Mouse (Mus musculus) CH12.LX (cell line): ENCODE results near the gene Heatr5a. TPM values are rescaled to one million over a fixed set of nuclear protein-coding genes. Genes with fewer than 3 reads are reported as not detected.

Experiments used
- DNase-seq: peaks from one replicate; pipeline ENCODE4 v3.0.0-alpha.2; 2013; ENCODE audit errors: extremely low read depth
- H3K27ac ChIP-seq: 2 replicates; pipeline ENCODE4 v1.5.1; 2012; ENCODE audit warnings: low read depth, mild to moderate bottlenecking, control low read depth, moderate library complexity; ENCODE audit not compliant: insufficient read depth
- H3K27me3 ChIP-seq: replicated peaks from 2 replicates; pipeline ENCODE3; 2012; ENCODE audit warnings: inconsistent platforms
- H3K36me3 ChIP-seq, 2 experiments: replicated peaks in 1 of 2; 2 replicates each; pipeline versions ENCODE3 to v1.6.1; 2012; ENCODE audit warnings: inconsistent platforms in 1 of 2, low read length in 1 of 2, mild to moderate bottlenecking in 1 of 2, mixed read lengths in 1 of 2, moderate library complexity in 1 of 2; ENCODE audit not compliant: control insufficient read depth in 1 of 2, insufficient read depth in 1 of 2
- H3K4me1 ChIP-seq, 2 experiments: 2 replicates each; pipeline ENCODE4 v1.6.1; 2012; ENCODE audit warnings: inconsistent platforms in 1 of 2, moderate library complexity in 1 of 2; ENCODE audit not compliant: insufficient read depth in 2 of 2, control insufficient read depth in 1 of 2
- H3K4me2 ChIP-seq: 2 replicates; pipeline ENCODE4 v1.6.1; 2012; ENCODE audit warnings: low read depth, mild to moderate bottlenecking, control low read depth; ENCODE audit not compliant: poor library complexity, insufficient read depth, severe bottlenecking
- H3K4me3 ChIP-seq, 3 experiments: fragments of 150-350 bp in 1 of 3; sonication (generic) in 1 of 3; replicated peaks in 1 of 3; 2 replicates each; pipeline versions ENCODE3 to v1.5.1; 2011 to 2012; ENCODE audit warnings: low read depth in 2 of 3, low read length in 2 of 3, mild to moderate bottlenecking in 2 of 3, moderate library complexity in 2 of 3, control low read depth in 1 of 3, improper control_type of control experiment in 1 of 3, inconsistent platforms in 1 of 3, mixed read lengths in 1 of 3; ENCODE audit not compliant: poor library complexity in 1 of 3
- H3K79me2 ChIP-seq: replicated peaks from 2 replicates; pipeline ENCODE4 v1.6.1; 2012; ENCODE audit warnings: mild to moderate bottlenecking, moderate library complexity; ENCODE audit not compliant: control insufficient read depth, poor library complexity, insufficient read depth, severe bottlenecking; ENCODE audit errors: extremely low read depth
- H3K9ac ChIP-seq: 2 replicates; pipeline ENCODE4 v1.6.1; 2012; ENCODE audit warnings: low read depth, mild to moderate bottlenecking, control low read depth, moderate library complexity; ENCODE audit not compliant: insufficient read depth
- H3K9me3 ChIP-seq: replicated peaks from 2 replicates; pipeline ENCODE3; 2012; ENCODE audit warnings: low read length, inconsistent platforms, mixed read lengths
- CHD1 ChIP-seq: IDR thresholded peaks from 2 replicates; pipeline ENCODE4 v1.6.1; 2012; ENCODE audit warnings: low read depth, low read length, improper control_type of control experiment, inconsistent platforms
- CTCF ChIP-seq, 2 experiments: IDR thresholded peaks in 1 of 2; conservative IDR thresholded peaks in 1 of 2; 2 replicates each; pipeline ENCODE4 v1.5.1; 2011 to 2012; ENCODE audit warnings: low read depth in 2 of 2, low read length in 2 of 2, improper control_type of control experiment in 1 of 2, inconsistent platforms in 1 of 2, mild to moderate bottlenecking in 1 of 2, moderate library complexity in 1 of 2
- E2F4 ChIP-seq: IDR thresholded peaks from 2 replicates; pipeline ENCODE4 v1.6.1; 2011; ENCODE audit warnings: low read depth, low read length, improper control_type of control experiment; ENCODE audit not compliant: insufficient replicate concordance
- ELF1 ChIP-seq: IDR thresholded peaks from 2 replicates; pipeline ENCODE4 v1.6.1; 2014; ENCODE audit warnings: low read depth, mild to moderate bottlenecking, inconsistent platforms, low read length, improper control_type of control experiment
- EP300 ChIP-seq: IDR thresholded peaks from 2 replicates; pipeline ENCODE4 v1.6.1; 2011; ENCODE audit warnings: low read length, improper control_type of control experiment
- GABPA ChIP-seq: IDR thresholded peaks from 2 replicates; pipeline ENCODE4 v1.6.1; 2012; ENCODE audit warnings: low read depth, low read length, improper control_type of control experiment, inconsistent platforms; ENCODE audit not compliant: insufficient replicate concordance
- HCFC1 ChIP-seq: IDR thresholded peaks from 2 replicates; pipeline ENCODE4 v1.6.1; 2012; ENCODE audit warnings: low read depth, mild to moderate bottlenecking, inconsistent platforms, low read length, improper control_type of control experiment
- IRF4 ChIP-seq: IDR thresholded peaks from 2 replicates; pipeline ENCODE4 v1.6.1; 2014; ENCODE audit warnings: low read depth, mild to moderate bottlenecking, inconsistent platforms, low read length, improper control_type of control experiment
- JUN ChIP-seq: IDR thresholded peaks from 2 replicates; pipeline ENCODE4 v1.6.1; 2011; ENCODE audit warnings: low read depth, mild to moderate bottlenecking, low read length, improper control_type of control experiment, moderate library complexity; ENCODE audit not compliant: insufficient read depth
- MAX ChIP-seq: IDR thresholded peaks from 2 replicates; pipeline ENCODE4 v1.6.1; 2011; ENCODE audit warnings: low read length, improper control_type of control experiment
- MXI1 ChIP-seq: IDR thresholded peaks from 2 replicates; pipeline ENCODE4 v1.6.1; 2011; ENCODE audit warnings: mild to moderate bottlenecking, low read depth, low read length, improper control_type of control experiment
- MYC ChIP-seq: IDR thresholded peaks from 2 replicates; pipeline ENCODE4 v1.6.1; 2011; ENCODE audit warnings: low read depth, mild to moderate bottlenecking, improper control_type of control experiment, low read length
- NELFE ChIP-seq: IDR thresholded peaks from 2 replicates; pipeline ENCODE4 v1.6.1; 2011; ENCODE audit warnings: low read depth, low read length, improper control_type of control experiment
- POLR2AphosphoS2 ChIP-seq: IDR thresholded peaks from 2 replicates; pipeline ENCODE4 v1.6.1; 2011; ENCODE audit warnings: low read depth, low read length, improper control_type of control experiment
- RAD21 ChIP-seq: IDR thresholded peaks from 2 replicates; pipeline ENCODE4 v1.6.1; 2011; ENCODE audit warnings: low read depth, mild to moderate bottlenecking, low read length, improper control_type of control experiment, moderate library complexity
- RCOR1 ChIP-seq: conservative IDR thresholded peaks from 2 replicates; pipeline ENCODE4 v1.6.1; 2012; ENCODE audit warnings: low read depth, mild to moderate bottlenecking, inconsistent platforms, low read length, improper control_type of control experiment
- SIN3A ChIP-seq: IDR thresholded peaks from 2 replicates; pipeline ENCODE4 v1.6.1; 2012; ENCODE audit warnings: low read length, improper control_type of control experiment, inconsistent platforms
- SMC3 ChIP-seq: IDR thresholded peaks from 2 replicates; pipeline ENCODE4 v1.6.1; 2011; ENCODE audit warnings: low read depth, low read length, improper control_type of control experiment
- TBP ChIP-seq: conservative IDR thresholded peaks from 2 replicates; pipeline ENCODE4 v1.6.1; 2011; ENCODE audit warnings: low read depth, low read length, improper control_type of control experiment
- TCF12 ChIP-seq: IDR thresholded peaks from 2 replicates; pipeline ENCODE4 v1.6.1; 2014; ENCODE audit warnings: low read depth, mild to moderate bottlenecking, inconsistent platforms, low read length, improper control_type of control experiment
- UBTF ChIP-seq: IDR thresholded peaks from 2 replicates; pipeline ENCODE4 v1.6.1; 2012; ENCODE audit warnings: low read depth, mild to moderate bottlenecking, inconsistent platforms, low read length, improper control_type of control experiment, moderate library complexity
- ZNF384 ChIP-seq: IDR thresholded peaks from 2 replicates; pipeline ENCODE4 v1.6.1; 2012; ENCODE audit warnings: low read depth, low read length, improper control_type of control experiment, inconsistent platforms
- dilution Hi-C: fragments of 300-500 bp; cut with MboI; formaldehyde crosslinking; loops from 2 replicates; pipeline ENCODE4 v1.14.3; 2020; ENCODE audit warnings: low sequenced_read_pairs; ENCODE audit not compliant: extremely low pct_unique_long_range_greater_than_20kb, extremely low pct_ligation_motif_present
- in situ Hi-C: fragments of 300-500 bp; cut with MboI; formaldehyde crosslinking; loops from 3 replicates; pipeline ENCODE4 v1.14.3; 2019; ENCODE audit warnings: low sequenced_read_pairs, low pct_ligation_motif_present, low pct_unique_long_range_greater_than_20kb, mixed read lengths
- polyA plus RNA-seq: library from polyadenylated mRNA; unstranded; fragments of >175 nt; gene quantifications from 2 replicates; pipeline ENCODE4 v1.2.1, GENCODE M21; 2012; ENCODE audit warnings: low read depth; ENCODE audit not compliant: insufficient read length
- total RNA-seq, 2 experiments: library from RNA; depleted of rRNA; stranded (reverse); fragments of 300-350 nt in 1 of 2; fragments of >200 nt in 1 of 2; gene quantifications; 2 replicates each; pipeline ENCODE4 v1.2.3; 2012 to 2014

Gene Heatr5a
- total and polyA plus RNA-seq, 3 experiments, result 5.4 to 7.3 (median 6.4) TPM

DNA sequence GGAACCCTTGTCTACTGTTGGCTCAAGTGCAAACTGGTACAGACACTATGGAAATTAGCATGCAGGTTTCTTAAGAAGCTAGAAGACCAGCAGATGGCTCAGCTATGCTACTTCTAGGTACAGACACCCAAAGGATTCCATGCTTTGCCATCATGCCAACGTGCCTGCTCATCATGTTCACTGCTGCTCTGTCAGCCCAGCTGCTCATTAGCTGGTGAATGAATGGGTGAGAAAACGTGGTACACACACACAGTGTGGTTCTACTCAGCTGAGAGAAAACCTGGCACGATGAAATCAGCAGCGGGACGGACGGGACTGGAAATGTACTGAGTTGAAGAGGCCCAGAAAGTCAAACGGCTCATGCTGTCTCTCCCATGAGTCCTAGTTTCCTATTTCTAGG is 70.6 kb downstream of the Heatr5a start:
- dilution Hi-C loops, result no loop called here
- no peak overlapping the region for H3K27ac ChIP-seq
- peaks cover 5 to 49% of the 10 kb centered on the region in 2 experiments for H3K36me3 ChIP-seq

DNA sequence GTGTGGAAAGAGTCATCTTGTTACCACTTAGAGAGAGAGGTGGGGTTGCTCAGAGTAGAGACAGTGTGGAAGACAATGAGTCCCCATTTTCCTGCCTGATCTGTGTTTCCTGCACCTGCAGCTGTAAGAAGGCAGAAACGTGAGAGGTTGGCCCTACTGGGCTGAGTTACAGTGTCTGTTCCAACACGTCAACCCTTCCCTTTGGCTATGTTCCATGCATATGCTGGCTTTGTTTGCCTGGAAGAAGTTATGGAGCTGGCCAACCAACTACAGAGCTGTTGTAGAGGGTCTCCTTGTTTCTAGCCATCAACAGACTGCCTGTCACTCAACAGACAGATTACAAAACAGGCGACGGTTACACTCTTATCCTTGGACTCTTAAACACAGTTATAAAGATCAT is 74.2 kb downstream of the Heatr5a start:
- TF ChIP-seq POLR2AphosphoS2, result no peak
- TF ChIP-seq UBTF, result no peak
- no peak for TF ChIP-seq MAX
- TF ChIP-seq TCF12, result no peak
- TF ChIP-seq JUN, result no peak
- TF ChIP-seq RCOR1, result no peak
- TF ChIP-seq IRF4, result no peak
- no peak for TF ChIP-seq CHD1
- no peak for TF ChIP-seq SMC3
- TF ChIP-seq, all 38 proteins: peak for 0
- H3K4me2 ChIP-seq, result no peak overlapping the region
- H3K79me2 ChIP-seq, result no peaks in the 10 kb centered on the region
- no peaks in the 10 kb centered on the region for H3K27me3 ChIP-seq
- no peaks in the 10 kb centered on the region for H3K9me3 ChIP-seq
- H3K9ac ChIP-seq, result no peak overlapping the region
- H3K4me3 ChIP-seq, result no peak overlapping the region
- H3K27ac ChIP-seq, result no peak overlapping the region
- in situ Hi-C loops (no loop called here), dilution Hi-C loops (no loop called here)
- no peaks in the 10 kb centered on the region for H3K4me1 ChIP-seq
- peaks cover 9 to 60% of the 10 kb centered on the region in 2 experiments for H3K36me3 ChIP-seq
- no peak for DNase-seq

More for the DNA sequence above, 70.6 kb downstream of the Heatr5a start:
- DNase-seq, result no peak
- H3K79me2 ChIP-seq, result no peaks in the 10 kb centered on the region
- H3K4me3 ChIP-seq, result no peak overlapping the region
- no peak overlapping the region for H3K4me2 ChIP-seq
- H3K27me3 ChIP-seq, result no peaks in the 10 kb centered on the region
- in situ Hi-C loops, result no loop called here
- TF ChIP-seq NELFE, result no peak
- TF ChIP-seq ELF1, result no peak
- no peak for TF ChIP-seq TBP
- TF ChIP-seq RCOR1, result no peak
- no peak for TF ChIP-seq SIN3A
- TF ChIP-seq GABPA, result no peak
- H3K9me3 ChIP-seq, result no peaks in the 10 kb centered on the region
- H3K4me1 ChIP-seq, result no peaks in the 10 kb centered on the region
- H3K9ac ChIP-seq, result no peak overlapping the region

DNA sequence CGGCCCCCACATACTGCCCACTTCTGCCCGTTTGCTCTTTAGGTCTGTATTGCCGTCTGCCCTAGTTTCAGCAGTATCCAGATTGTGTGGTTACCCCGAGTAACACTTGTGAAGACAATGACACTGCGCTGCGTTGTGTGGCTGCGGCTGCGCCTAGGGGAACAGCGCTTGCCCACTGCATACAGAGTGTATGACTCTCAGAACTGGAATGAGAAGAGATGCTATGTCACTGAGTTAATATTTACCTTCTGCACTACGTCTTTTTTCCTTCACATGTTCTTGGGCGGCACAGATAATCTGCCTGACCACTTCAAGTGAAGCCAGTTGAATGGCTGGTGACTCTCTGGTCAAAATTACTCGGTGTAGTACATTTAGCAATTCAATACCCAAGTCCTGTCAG is 82.5 kb downstream of the Heatr5a start:
- H3K9me3 ChIP-seq, result no peaks in the 10 kb centered on the region
- TF ChIP-seq IRF4, result no peak
- no peak for TF ChIP-seq ZNF384
- no peak for TF ChIP-seq RAD21
- no peak for TF ChIP-seq HCFC1
- TF ChIP-seq TCF12, result no peak
- TF ChIP-seq EP300, result no peak
- TF ChIP-seq MAX, result no peak
- TF ChIP-seq MXI1, result no peak
- TF ChIP-seq MYC, result no peak
- TF ChIP-seq TBP, result no peak
- no peak for TF ChIP-seq GABPA
- no peak for TF ChIP-seq E2F4
- no peak for TF ChIP-seq CTCF (conservative IDR thresholded peaks at IDR 0.05 in 1 of 2, IDR thresholded peaks at IDR 0.05 in 1 of 2; ENCODE audit: low read depth in 2 of 2, low read length in 2 of 2)
- no peaks in the 10 kb centered on the region for H3K79me2 ChIP-seq
- no peak overlapping the region for H3K9ac ChIP-seq
- in situ Hi-C loops (no loop called here), dilution Hi-C loops (no loop called here)
- no peak overlapping the region for H3K4me3 ChIP-seq
- peaks cover 7 to 16% of the 10 kb centered on the region in 2 experiments for H3K4me1 ChIP-seq
- no peak overlapping the region for H3K27ac ChIP-seq
- no peaks in the 10 kb centered on the region for H3K27me3 ChIP-seq
- peaks cover 13 to 55% of the 10 kb centered on the region in 2 experiments for H3K36me3 ChIP-seq
- DNase-seq, result no peak
- no peak overlapping the region for H3K4me2 ChIP-seq
